Mouse (Mus musculus) liver, embryonic 16.5 days (tissue): ENCODE data around the gene Gm45717. TPM values are rescaled to one million over a fixed set of nuclear protein-coding genes. Genes with fewer than 3 reads are reported as not detected.
A peak's percentile ranks its signal among the peaks of the same experiment; 100 is the strongest.

ENCODE experiments used
- ATAC-seq: fragments of 200-750 bp; cut with Nextera tagmentation; 2 replicates; pipeline ENCODE4 v1.8.0; 2017; ENCODE audit warnings: low read depth, mild to moderate bottlenecking, moderate number of reproducible peaks, moderate library complexity
- H3K27ac ChIP-seq: fragments of 300-500 bp; sonication (generic); 2 replicates; pipeline ENCODE4 v1.5.1; 2014; ENCODE audit warnings: mild to moderate bottlenecking, low read length
- H3K27me3 ChIP-seq: fragments of 300-500 bp; sonication (generic); 2 replicates; pipeline ENCODE4 v1.6.1; 2014; ENCODE audit warnings: low read depth, low read length, mixed read lengths; ENCODE audit not compliant: control insufficient read depth, insufficient read depth
- H3K36me3 ChIP-seq: fragments of 300-500 bp; sonication (generic); 2 replicates; pipeline ENCODE4 v1.6.1; 2014; ENCODE audit warnings: mild to moderate bottlenecking; ENCODE audit not compliant: control insufficient read depth, insufficient read depth
- H3K4me1 ChIP-seq: fragments of 300-500 bp; sonication (generic); 2 replicates; pipeline ENCODE4 v1.6.1; 2014; ENCODE audit warnings: low read depth, low read length, mixed read lengths; ENCODE audit not compliant: control insufficient read depth
- H3K4me2 ChIP-seq: fragments of 300-500 bp; sonication (generic); 2 replicates; pipeline ENCODE4 v1.6.1; 2014; ENCODE audit warnings: low read depth, low read length, mixed read lengths
- H3K4me3 ChIP-seq: fragments of 300-500 bp; sonication (generic); 2 replicates; pipeline ENCODE4 v1.5.1; 2014; ENCODE audit warnings: low read depth, mild to moderate bottlenecking, low read length
- H3K9ac ChIP-seq: fragments of 300-500 bp; sonication (generic); 2 replicates; pipeline ENCODE4 v1.6.1; 2014; ENCODE audit warnings: low read depth, low read length
- H3K9me3 ChIP-seq: fragments of 300-500 bp; sonication (generic); replicated peaks from 2 replicates; pipeline ENCODE4 v1.6.1; 2016; ENCODE audit warnings: low read length; ENCODE audit not compliant: control insufficient read depth
- WGBS: fragments of 180-500 bp; shearing (Covaris S2); extraction: QIAGEN DNeasy Blood & Tissue Kit; methylation state at CpG from one replicate; pipeline ENCODE4 v1.1.7; 2014; ENCODE audit not compliant: insufficient replicate concordance; 5-methylcytosine and 5-hydroxymethylcytosine counted together
- polyA plus RNA-seq: library from polyadenylated mRNA; unstranded; fragments of >200 nt; fragmentation: Nextera tagmentation; extraction: Ambion mirVana; gene quantifications from 2 replicates; pipeline ENCODE4 v1.2.1, GENCODE M21; 2015

The Gm45717 gene
- polyA plus RNA-seq, 1 experiment from 2014 or later, result not detected

GRCm38 (mm10) chr7:140959181-140959901 lies 3.6 kb upstream of the Gm45717 start:
- Histone ChIP-seq H3K4me3 (no peak overlapping the region), H3K4me1 (peaks cover 8% of the 10 kb centered on the region), H3K4me2 (no peak overlapping the region), H3K9me3 (no peaks in the 10 kb centered on the region), H3K9ac (no peak overlapping the region), H3K36me3 (no peaks in the 10 kb centered on the region), H3K27me3 (no peaks in the 10 kb centered on the region), H3K27ac (no peak overlapping the region)
- ATAC-seq, result no peak
- 8% methylated on average over 9 of the region's 9 CpGs for WGBS

GRCm38 (mm10) chr7:140956556-140956869 lies 776 bp upstream of the Gm45717 start:
- Histone ChIP-seq H3K27ac (peak overlapping the region; percentile 77), H3K36me3 (no peaks in the 10 kb centered on the region), H3K9ac (no peak overlapping the region), H3K4me2 (no peak overlapping the region), H3K27me3 (no peaks in the 10 kb centered on the region), H3K4me1 (peaks cover 17% of the 10 kb centered on the region), H3K9me3 (no peaks in the 10 kb centered on the region), H3K4me3 (no peak overlapping the region)
- no peak for ATAC-seq
- 41% methylated on average over 6 of the region's 6 CpGs for WGBS

DNA sequence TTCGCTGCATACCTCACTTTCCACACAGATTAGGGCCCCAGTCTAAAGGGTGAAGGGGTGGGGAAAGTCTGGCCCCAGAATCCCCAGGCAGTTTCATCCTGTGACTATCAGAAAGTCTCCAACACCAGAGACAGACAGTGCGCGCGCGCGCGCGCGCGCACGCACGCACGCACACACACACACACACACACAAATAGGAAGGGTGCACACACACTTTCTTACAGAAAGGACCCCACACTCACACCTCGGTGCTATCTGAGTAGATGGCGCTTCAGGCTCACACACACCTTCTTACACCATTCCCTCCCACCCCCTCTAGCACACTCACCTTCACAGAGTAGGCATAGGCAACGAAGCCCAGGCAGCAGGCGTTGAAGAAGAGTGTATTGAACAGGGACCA lies 395 bp downstream of the Gm45717 start:
- no peak for ATAC-seq
- Histone ChIP-seq H3K27me3 (no peaks in the 10 kb centered on the region), H3K36me3 (no peaks in the 10 kb centered on the region), H3K27ac (peak overlapping the region; percentile 78), H3K4me3 (peak overlapping the region; percentile 59), H3K4me2 (peak overlapping the region; percentile 59), H3K4me1 (peaks cover 17% of the 10 kb centered on the region), H3K9me3 (no peaks in the 10 kb centered on the region), H3K9ac (peak overlapping the region; percentile 58)
- 1% methylated on average over 17 of the region's 17 CpGs for WGBS

- peak overlapping the region; percentile 59 for H3K4me3 ChIP-seq
- H3K27me3 ChIP-seq, result no peaks in the 10 kb centered on the region
- H3K4me1 ChIP-seq, result peaks cover 17% of the 10 kb centered on the region
- ATAC-seq, result peak; percentile 61
- no peak overlapping the region; the same call in 1 of the 2 replicates for H3K9ac ChIP-seq
- H3K27ac ChIP-seq, result peak overlapping the region; percentile 78
- WGBS, result 6% methylated on average over 9 of the region's 9 CpGs
- H3K4me2 ChIP-seq, result peak overlapping the region; percentile 59
- H3K36me3 ChIP-seq, result no peaks in the 10 kb centered on the region
- H3K9me3 ChIP-seq, result no peaks in the 10 kb centered on the region
Observed at GRCm38 (mm10) chr7:140954733-140955071, 1.0 kb downstream of the Gm45717 start.

- Histone ChIP-seq H3K4me2 (peak overlapping the region; percentile 59), H3K4me3 (peak overlapping the region; percentile 59), H3K9me3 (no peaks in the 10 kb centered on the region), H3K9ac (no peak overlapping the region; the same call in 1 of the 2 replicates), H3K27me3 (no peaks in the 10 kb centered on the region), H3K27ac (peak overlapping the region; percentile 76), H3K36me3 (no peaks in the 10 kb centered on the region), H3K4me1 (peaks cover 17% of the 10 kb centered on the region)
- ATAC-seq, result no peak
- WGBS, result 25% methylated on average over 15 of the region's 15 CpGs
Observed at GRCm38 (mm10) chr7:140953800-140954732, 1.7 kb downstream of the Gm45717 start.

DNA sequence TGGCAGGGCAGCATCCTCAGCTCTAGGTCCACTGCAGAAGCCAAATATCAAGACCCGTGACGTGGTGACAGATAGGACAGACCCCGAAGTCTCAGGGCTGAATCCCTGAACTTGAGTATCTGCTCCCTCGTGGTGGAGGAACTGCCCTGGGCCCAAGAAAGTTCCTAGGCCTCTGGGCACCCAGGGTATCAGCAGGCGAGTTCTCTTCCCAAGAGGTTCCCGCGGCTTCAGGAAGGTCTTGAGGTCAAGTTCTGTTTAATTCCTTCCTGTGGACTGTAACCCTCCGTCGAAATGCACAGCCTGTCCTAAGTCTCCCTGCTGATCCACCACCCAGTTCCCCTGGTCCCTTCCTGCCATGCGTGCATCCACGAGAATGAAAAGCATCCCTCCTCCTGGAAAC lies 2.6 kb downstream of the Gm45717 start:
- no peak for ATAC-seq
- Histone ChIP-seq H3K4me2 (no peak overlapping the region), H3K9ac (no peak overlapping the region), H3K9me3 (no peaks in the 10 kb centered on the region), H3K4me3 (no peak overlapping the region), H3K4me1 (peaks cover 17% of the 10 kb centered on the region), H3K36me3 (no peaks in the 10 kb centered on the region), H3K27me3 (no peaks in the 10 kb centered on the region), H3K27ac (no peak overlapping the region)
- 49% methylated on average over 11 of the region's 11 CpGs for WGBS

GRCm38 (mm10) chr7:140952441-140952840 lies 3.3 kb downstream of the Gm45717 start:
- WGBS, result 63% methylated on average over 7 of the region's 7 CpGs
- H3K4me2 ChIP-seq, result no peak overlapping the region
- no peak overlapping the region for H3K27ac ChIP-seq
- H3K4me1 ChIP-seq, result peaks cover 17% of the 10 kb centered on the region
- ATAC-seq, result no peak
- H3K27me3 ChIP-seq, result no peaks in the 10 kb centered on the region
- no peaks in the 10 kb centered on the region for H3K9me3 ChIP-seq
- no peaks in the 10 kb centered on the region for H3K36me3 ChIP-seq
- H3K4me3 ChIP-seq, result no peak overlapping the region
- H3K9ac ChIP-seq, result no peak overlapping the region

GRCm38 (mm10) chr7:140951765-140952164 lies 4.0 kb downstream of the Gm45717 start:
- H3K9me3 ChIP-seq, result no peaks in the 10 kb centered on the region
- no peak overlapping the region for H3K4me3 ChIP-seq
- no peak for ATAC-seq
- no peaks in the 10 kb centered on the region for H3K36me3 ChIP-seq
- WGBS, result 52% methylated on average over 6 of the region's 6 CpGs
- H3K27ac ChIP-seq, result no peak overlapping the region
- no peak overlapping the region for H3K9ac ChIP-seq
- H3K27me3 ChIP-seq, result no peaks in the 10 kb centered on the region
- H3K4me1 ChIP-seq, result peaks cover 17% of the 10 kb centered on the region
- no peak overlapping the region for H3K4me2 ChIP-seq

- Histone ChIP-seq H3K4me3 (no peak overlapping the region), H3K27ac (no peak overlapping the region), H3K9me3 (no peaks in the 10 kb centered on the region), H3K4me1 (peaks cover 10% of the 10 kb centered on the region), H3K36me3 (no peaks in the 10 kb centered on the region), H3K27me3 (no peaks in the 10 kb centered on the region), H3K9ac (no peak overlapping the region), H3K4me2 (no peak overlapping the region)
- no peak for ATAC-seq
- WGBS, result 55% methylated on average over 8 of the region's 8 CpGs
Observed at GRCm38 (mm10) chr7:140951051-140951450, 4.7 kb downstream of the Gm45717 start.
